Mouse (Mus musculus): ENCODE measurements at regions not wholly inside any gene's neighbourhood (a gene's known extent, or its start where the extent isn't known, plus 50 kb on each side); places are given as distances from the start of the nearest gene placed in this dataset.

GRCm38 (mm10) chr16:24216828-24217227, 176.5 kb upstream of the Lpp start:
- TF ChIP-seq EP300 (IDR thresholded peaks at IDR 0.05; ENCODE audit: low read depth) (no peak), CTCF (IDR thresholded peaks at IDR 0.05; ENCODE audit: low read depth) (no peak)

All from liver, embryonic 14.5 days (tissue).